Mouse (Mus musculus): ENCODE data around the gene Tent5c. TPM values are rescaled to one million over a fixed set of nuclear protein-coding genes. Genes with fewer than 3 reads are reported as not detected.
"Not testable (repeated sequence)": the region's sequence is repeated elsewhere in the genome, so short reads cannot be mapped to it uniquely, and the experiment has no call there.

Tent5c gene
- polyA plus RNA-seq, 1 experiment from 2014 or later: 2.7 TPM

DNA sequence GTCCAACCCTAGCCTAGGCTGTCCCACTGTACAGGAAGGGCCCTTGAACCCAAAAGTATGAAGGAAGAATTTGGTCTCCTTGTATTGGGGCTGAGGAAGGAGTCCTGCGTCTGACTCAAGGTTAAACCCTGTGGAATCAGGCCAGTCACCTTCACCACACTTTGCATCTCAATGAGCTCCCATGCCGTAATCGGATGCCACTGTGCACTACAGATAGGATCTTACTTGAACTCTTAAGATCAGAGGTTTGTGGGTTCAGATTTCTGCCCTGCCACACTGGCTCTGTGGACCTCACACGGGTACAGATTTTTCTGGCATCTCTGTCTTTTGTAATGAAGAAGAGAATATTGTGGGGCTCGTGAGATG, 68.5 kb downstream of the Tent5c start:
- Histone ChIP-seq H3K4me3 (ENCODE audit: low read depth, low read length) (no peak overlapping the region), H3K27me3 (ENCODE audit: control insufficient read depth, insufficient read depth, low read length) (no peaks in the 10 kb centered on the region), H3K9ac (ENCODE audit: low read depth, low read length) (no peak overlapping the region), H3K27ac (ENCODE audit: low read depth, low read length) (no peak overlapping the region), H3K9me3 (ENCODE audit: control insufficient read depth, low read length) (no peaks in the 10 kb centered on the region), H3K36me3 (ENCODE audit: control insufficient read depth, insufficient read depth, low read length) (no peaks in the 10 kb centered on the region), H3K4me1 (replicated peaks; ENCODE audit: control insufficient read depth, insufficient read depth, low read length) (peaks cover 2% of the 10 kb centered on the region; the same call in 1 of the 2 replicates), H3K4me2 (replicated peaks; ENCODE audit: low read depth, low read length) (no peak overlapping the region)
- ATAC-seq (ENCODE audit: low FRiP score) (no peak), DNase-seq (ENCODE audit: low spot score) (no peak)
- 70% methylated on average over 5 of the region's 5 CpGs for WGBS

GRCm38 (mm10) chr3:100419962-100420690, 69.0 kb downstream of the Tent5c start:
- ATAC-seq (ENCODE audit: low FRiP score): no peak

DNA sequence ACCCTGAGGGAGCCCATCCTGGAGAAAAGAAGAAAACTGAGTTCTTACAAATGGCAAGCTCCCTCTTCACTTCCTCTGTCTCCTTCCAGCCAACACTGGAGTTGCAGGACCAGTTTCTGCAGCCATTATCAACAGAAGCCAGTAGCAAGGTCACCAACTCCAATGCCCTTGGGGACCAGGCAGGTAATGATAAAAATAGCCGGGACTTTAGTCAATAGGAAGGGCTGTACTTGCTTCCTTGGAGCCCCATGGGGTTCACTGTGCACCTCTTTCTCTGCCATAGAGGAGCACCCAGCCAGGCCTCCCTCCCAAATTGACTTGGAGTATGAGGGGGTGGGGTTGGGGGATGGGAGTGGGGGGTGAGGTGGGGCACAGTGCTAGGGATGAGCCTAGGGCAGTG, 70.7 kb downstream of the Tent5c start:
- no peak overlapping the region for H3K4me3 ChIP-seq (ENCODE audit: low read depth, low read length)

More at GRCm38 (mm10) chr3:100419962-100420690, 69.0 kb downstream of the Tent5c start:
- WGBS: 87% methylated on average over 10 of the region's 10 CpGs
- no peaks in the 10 kb centered on the region for H3K36me3 ChIP-seq (ENCODE audit: control insufficient read depth, insufficient read depth, low read length)
- no peak overlapping the region for H3K27ac ChIP-seq (ENCODE audit: low read depth, low read length)
- no peaks in the 10 kb centered on the region for H3K9me3 ChIP-seq (ENCODE audit: control insufficient read depth, low read length)
- peaks cover 2% of the 10 kb centered on the region; the same call in 1 of the 2 replicates for H3K4me1 ChIP-seq (replicated peaks; ENCODE audit: control insufficient read depth, insufficient read depth, low read length)
- no peak for DNase-seq (ENCODE audit: low spot score)
- H3K27me3 ChIP-seq (ENCODE audit: control insufficient read depth, insufficient read depth, low read length): no peaks in the 10 kb centered on the region
- no peak overlapping the region for H3K9ac ChIP-seq (ENCODE audit: low read depth, low read length)
- H3K4me2 ChIP-seq (replicated peaks; ENCODE audit: low read depth, low read length): no peak overlapping the region
- no peak overlapping the region for H3K4me3 ChIP-seq (ENCODE audit: low read depth, low read length)

DNA sequence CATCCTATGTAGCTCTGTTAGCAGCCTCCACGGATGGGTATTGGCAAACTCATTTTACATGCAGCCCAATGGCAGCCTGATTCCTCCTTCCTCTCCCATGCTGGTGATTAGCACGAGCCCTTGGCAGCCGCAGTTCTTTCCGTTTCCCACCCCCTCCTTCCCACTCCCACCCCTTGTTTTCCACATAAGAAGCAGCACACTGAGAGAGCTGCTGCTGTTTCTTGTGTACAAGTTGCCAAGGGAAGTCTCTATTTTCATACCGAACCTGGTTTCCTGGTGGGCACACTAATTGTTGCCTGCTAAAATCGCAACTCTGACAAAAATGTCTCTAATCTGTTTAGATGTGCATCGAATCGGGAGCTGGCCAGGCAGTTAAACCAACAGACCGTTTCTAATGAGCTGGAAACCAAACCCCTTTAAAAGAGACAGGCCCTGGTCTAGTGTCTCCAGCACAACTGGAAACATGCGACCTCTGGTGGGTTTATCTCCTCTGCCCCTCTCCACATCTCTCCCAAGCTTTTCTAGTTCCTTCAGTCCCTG, 71.3 kb downstream of the Tent5c start:
- Histone ChIP-seq H3K9me3 (ENCODE audit: control insufficient read depth, low read length) (no peaks in the 10 kb centered on the region), H3K4me1 (replicated peaks; ENCODE audit: control insufficient read depth, insufficient read depth, low read length) (peaks cover 2% of the 10 kb centered on the region; the same call in 1 of the 2 replicates), H3K36me3 (ENCODE audit: control insufficient read depth, insufficient read depth, low read length) (no peaks in the 10 kb centered on the region), H3K27me3 (ENCODE audit: control insufficient read depth, insufficient read depth, low read length) (no peaks in the 10 kb centered on the region), H3K4me2 (replicated peaks; ENCODE audit: low read depth, low read length) (no peak overlapping the region), H3K27ac (ENCODE audit: low read depth, low read length) (no peak overlapping the region), H3K9ac (ENCODE audit: low read depth, low read length) (no peak overlapping the region), H3K4me3 (ENCODE audit: low read depth, low read length) (no peak overlapping the region)
- DNase-seq (ENCODE audit: low spot score) (peak; percentile 6), ATAC-seq (ENCODE audit: low FRiP score) (no peak)
- WGBS: 29% methylated on average over 10 of the region's 10 CpGs

More for the DNA sequence above, 70.7 kb downstream of the Tent5c start:
- ATAC-seq (ENCODE audit: low FRiP score) (no peak), DNase-seq (ENCODE audit: low spot score) (no peak)
- Histone ChIP-seq H3K4me2 (replicated peaks; ENCODE audit: low read depth, low read length) (no peak overlapping the region), H3K36me3 (ENCODE audit: control insufficient read depth, insufficient read depth, low read length) (no peaks in the 10 kb centered on the region), H3K9me3 (ENCODE audit: control insufficient read depth, low read length) (no peaks in the 10 kb centered on the region), H3K4me1 (replicated peaks; ENCODE audit: control insufficient read depth, insufficient read depth, low read length) (peaks cover 2% of the 10 kb centered on the region; the same call in 1 of the 2 replicates), H3K27ac (ENCODE audit: low read depth, low read length) (no peak overlapping the region), H3K9ac (ENCODE audit: low read depth, low read length) (no peak overlapping the region), H3K27me3 (ENCODE audit: control insufficient read depth, insufficient read depth, low read length) (no peaks in the 10 kb centered on the region)
- WGBS: 90% methylated on average over 1 of the region's 1 CpGs

DNA sequence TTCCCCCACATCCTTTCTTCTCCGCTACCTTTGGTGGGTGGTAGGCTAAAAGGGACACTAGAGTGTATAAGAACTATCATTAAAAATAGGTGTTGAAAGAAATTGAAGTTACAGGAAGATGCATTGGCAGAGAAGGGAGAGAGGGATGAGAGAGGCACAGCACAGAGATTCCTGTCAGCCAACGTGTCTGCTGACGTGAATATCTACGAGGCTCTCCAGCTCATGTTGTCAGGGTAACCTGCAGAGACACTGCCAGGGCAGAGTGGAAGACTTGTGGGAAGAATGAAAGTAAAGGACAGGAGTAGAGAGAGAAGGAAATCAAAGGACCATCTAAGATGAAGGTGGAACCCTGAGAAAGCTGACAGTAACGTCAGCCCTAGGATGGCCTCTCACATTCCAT, 73.5 kb downstream of the Tent5c start:
- WGBS: 82% methylated on average over 5 of the region's 5 CpGs
- Histone ChIP-seq H3K4me3 (ENCODE audit: low read depth, low read length) (no peak overlapping the region), H3K4me2 (replicated peaks; ENCODE audit: low read depth, low read length) (no peak overlapping the region), H3K9ac (ENCODE audit: low read depth, low read length) (no peak overlapping the region), H3K9me3 (ENCODE audit: control insufficient read depth, low read length) (no peaks in the 10 kb centered on the region), H3K36me3 (ENCODE audit: control insufficient read depth, insufficient read depth, low read length) (no peaks in the 10 kb centered on the region), H3K27ac (ENCODE audit: low read depth, low read length) (no peak overlapping the region), H3K27me3 (ENCODE audit: control insufficient read depth, insufficient read depth, low read length) (no peaks in the 10 kb centered on the region), H3K4me1 (replicated peaks; ENCODE audit: control insufficient read depth, insufficient read depth, low read length) (peaks cover 2% of the 10 kb centered on the region; the same call in 1 of the 2 replicates)
- DNase-seq (ENCODE audit: low spot score) (no peak), ATAC-seq (ENCODE audit: low FRiP score) (no peak)

- not testable (repeated sequence) for H3K9me3 ChIP-seq (ENCODE audit: control insufficient read depth, low read length); H3K4me2 ChIP-seq (replicated peaks; ENCODE audit: low read depth, low read length); H3K4me3 ChIP-seq (ENCODE audit: low read depth, low read length); ATAC-seq (ENCODE audit: low FRiP score); H3K27me3 ChIP-seq (ENCODE audit: control insufficient read depth, insufficient read depth, low read length); H3K36me3 ChIP-seq (ENCODE audit: control insufficient read depth, insufficient read depth, low read length); DNase-seq (ENCODE audit: low spot score); H3K9ac ChIP-seq (ENCODE audit: low read depth, low read length); H3K4me1 ChIP-seq (replicated peaks; ENCODE audit: control insufficient read depth, insufficient read depth, low read length); H3K27ac ChIP-seq (ENCODE audit: low read depth, low read length)
- 94% methylated on average over 3 of the region's 3 CpGs for WGBS
Observed at GRCm38 (mm10) chr3:100413586-100413985, 75.5 kb downstream of the Tent5c start.

DNA sequence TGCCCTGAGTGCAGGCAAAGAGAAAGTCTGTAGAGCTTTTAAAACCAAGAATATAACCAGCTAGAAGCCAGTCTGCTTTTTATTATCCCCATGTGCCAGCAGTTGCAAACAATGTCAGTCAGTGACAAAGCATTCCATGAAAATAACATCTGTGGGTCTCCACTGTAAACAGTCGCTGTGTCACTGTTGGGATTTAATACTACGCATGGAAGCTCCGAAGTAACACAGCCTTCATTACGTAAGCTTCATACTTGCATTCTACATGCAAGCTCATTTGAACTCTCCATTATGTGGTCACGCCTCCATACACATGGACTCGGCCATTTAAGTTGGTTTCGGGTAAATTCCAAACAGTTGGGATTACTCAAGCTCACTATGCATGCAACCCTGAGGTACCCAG, 77.2 kb downstream of the Tent5c start:
- Histone ChIP-seq H3K9ac (ENCODE audit: low read depth, low read length) (no peak overlapping the region), H3K4me2 (replicated peaks; ENCODE audit: low read depth, low read length) (no peak overlapping the region), H3K4me3 (ENCODE audit: low read depth, low read length) (no peak overlapping the region), H3K36me3 (ENCODE audit: control insufficient read depth, insufficient read depth, low read length) (no peaks in the 10 kb centered on the region), H3K27me3 (ENCODE audit: control insufficient read depth, insufficient read depth, low read length) (no peaks in the 10 kb centered on the region), H3K27ac (ENCODE audit: low read depth, low read length) (no peak overlapping the region), H3K9me3 (ENCODE audit: control insufficient read depth, low read length) (no peaks in the 10 kb centered on the region), H3K4me1 (replicated peaks; ENCODE audit: control insufficient read depth, insufficient read depth, low read length) (no peaks in the 10 kb centered on the region)
- DNase-seq (ENCODE audit: low spot score) (no peak), ATAC-seq (ENCODE audit: low FRiP score) (no peak)
- WGBS: 90% methylated on average over 7 of the region's 7 CpGs

DNA sequence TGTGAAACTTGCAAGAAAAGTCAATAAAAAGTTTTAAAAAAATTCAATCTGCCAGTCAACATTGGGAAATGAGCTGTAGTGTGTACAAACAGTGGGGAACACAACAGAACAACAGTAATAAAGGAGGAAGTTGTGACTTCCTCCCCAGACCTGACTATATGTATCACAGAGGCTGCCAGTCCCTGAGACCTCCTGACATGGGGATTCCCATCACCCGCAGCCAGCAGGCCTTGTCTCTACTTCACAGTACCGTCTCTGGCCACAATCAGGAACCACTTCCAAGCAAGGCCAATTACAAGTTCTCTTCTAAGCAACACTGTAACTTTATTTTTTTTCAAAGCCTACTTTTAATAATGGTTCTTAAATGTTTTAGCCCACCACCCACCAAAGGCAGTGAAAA, 79.8 kb downstream of the Tent5c start:
- no peak for ATAC-seq (ENCODE audit: low FRiP score)
- no peaks in the 10 kb centered on the region for H3K4me1 ChIP-seq (replicated peaks; ENCODE audit: control insufficient read depth, insufficient read depth, low read length)
- H3K27me3 ChIP-seq (ENCODE audit: control insufficient read depth, insufficient read depth, low read length): no peaks in the 10 kb centered on the region
- no peaks in the 10 kb centered on the region for H3K9me3 ChIP-seq (ENCODE audit: control insufficient read depth, low read length)
- no peaks in the 10 kb centered on the region for H3K36me3 ChIP-seq (ENCODE audit: control insufficient read depth, insufficient read depth, low read length)
- H3K4me3 ChIP-seq (ENCODE audit: low read depth, low read length): no peak overlapping the region
- no peak overlapping the region for H3K4me2 ChIP-seq (replicated peaks; ENCODE audit: low read depth, low read length)
- H3K9ac ChIP-seq (ENCODE audit: low read depth, low read length): no peak overlapping the region
- H3K27ac ChIP-seq (ENCODE audit: low read depth, low read length): no peak overlapping the region
- 91% methylated on average over 2 of the region's 2 CpGs for WGBS
- no peak for DNase-seq (ENCODE audit: low spot score)

Measured in hindbrain, embryonic 11.5 days (tissue).